Mouse (Mus musculus) thymus, postnatal 0 days (tissue): ENCODE measurements at regions not wholly inside any gene's neighbourhood (a gene's known extent, or its start where the extent isn't known, plus 50 kb on each side); places are given as distances from the start of the nearest gene placed in this dataset.
A peak's percentile ranks its signal among the peaks of the same experiment; 100 is the strongest.

Source experiments
- DNase-seq: peaks from one replicate; pipeline ENCODE4 v3.0.0-alpha.2; 2015; ENCODE audit warnings: low spot score

DNA sequence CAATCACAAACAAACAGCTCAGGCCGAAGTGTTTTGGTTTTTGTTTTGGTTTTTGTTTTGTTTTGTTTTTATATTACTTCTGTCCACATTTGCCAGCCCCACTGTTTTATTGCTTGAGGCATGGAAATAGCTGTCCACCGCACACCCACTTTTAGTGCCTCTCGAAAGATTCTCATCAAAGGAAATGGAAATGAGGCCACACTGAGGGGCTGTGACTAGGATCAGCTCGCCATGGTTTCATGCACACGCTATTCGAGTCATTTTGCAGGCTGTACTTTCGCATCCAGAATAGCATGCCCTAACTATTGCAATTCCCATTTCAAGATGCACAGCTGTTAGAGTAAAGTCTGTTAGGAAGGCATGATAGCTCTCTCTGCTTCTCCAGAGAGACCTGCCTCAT, 1543.4 kb upstream of the Tenm3 start:
- no peak for DNase-seq

GRCm38 (mm10) chr8:50383697-50384096, 1539.9 kb upstream of the Tenm3 start:
- DNase-seq = no peak

DNA sequence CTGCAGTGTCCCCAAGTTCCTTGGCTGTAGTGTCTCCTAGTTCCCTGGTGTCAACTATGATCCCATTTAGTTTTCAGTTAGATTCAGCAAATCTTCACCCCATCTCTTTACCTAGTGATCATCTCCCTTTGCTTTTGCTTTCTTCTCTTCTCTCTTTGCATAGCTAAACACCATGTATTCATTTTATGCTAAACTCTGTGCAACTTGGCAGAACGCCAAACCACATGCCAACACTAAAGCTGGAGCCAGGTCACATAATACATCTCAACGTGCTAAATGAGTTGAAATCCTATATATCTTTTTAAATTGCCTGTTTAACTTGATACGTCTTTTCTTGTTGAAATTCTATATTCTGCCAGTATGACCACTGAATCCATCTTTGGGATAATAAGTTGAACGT, 1536.0 kb upstream of the Tenm3 start:
- DNase-seq = no peak

GRCm38 (mm10) chr8:50373790-50374189, 1530.0 kb upstream of the Tenm3 start:
- DNase-seq = no peak

- no peak for DNase-seq
These were observed 1482.7 kb upstream of the Tenm3 start for GRCm38 (mm10) chr8:50326485-50326884.

- no peak for DNase-seq
These were observed 1477.7 kb upstream of the Tenm3 start for GRCm38 (mm10) chr8:50321356-50321963.

- DNase-seq = no peak
These were observed 1472.9 kb upstream of the Tenm3 start for GRCm38 (mm10) chr8:50316641-50317040.

- DNase-seq = no peak
These were observed 1466.6 kb upstream of the Tenm3 start for GRCm38 (mm10) chr8:50310308-50310707.

- DNase-seq = no peak
These were observed 1456.6 kb upstream of the Tenm3 start for GRCm38 (mm10) chr8:50300316-50300715.

DNA sequence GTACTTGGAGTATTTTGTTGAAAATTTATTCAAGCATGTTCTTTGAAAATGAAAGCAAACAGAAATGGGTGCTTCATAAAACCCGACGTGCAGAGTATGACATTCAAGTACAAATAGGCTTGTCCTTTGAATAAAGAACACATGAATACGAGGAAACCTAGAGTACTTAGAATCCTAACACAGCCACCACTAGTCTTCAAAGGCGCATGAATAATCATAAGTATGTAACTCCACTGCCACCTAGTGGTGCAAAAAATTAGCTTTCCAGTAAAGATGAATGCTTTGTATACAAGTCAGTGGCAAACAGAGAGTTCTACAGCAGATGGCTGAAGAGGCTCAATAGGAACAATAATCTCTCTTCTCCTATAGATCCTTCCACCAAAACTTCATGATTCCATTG, 1449.8 kb upstream of the Tenm3 start:
- peak; percentile 36 for DNase-seq

DNA sequence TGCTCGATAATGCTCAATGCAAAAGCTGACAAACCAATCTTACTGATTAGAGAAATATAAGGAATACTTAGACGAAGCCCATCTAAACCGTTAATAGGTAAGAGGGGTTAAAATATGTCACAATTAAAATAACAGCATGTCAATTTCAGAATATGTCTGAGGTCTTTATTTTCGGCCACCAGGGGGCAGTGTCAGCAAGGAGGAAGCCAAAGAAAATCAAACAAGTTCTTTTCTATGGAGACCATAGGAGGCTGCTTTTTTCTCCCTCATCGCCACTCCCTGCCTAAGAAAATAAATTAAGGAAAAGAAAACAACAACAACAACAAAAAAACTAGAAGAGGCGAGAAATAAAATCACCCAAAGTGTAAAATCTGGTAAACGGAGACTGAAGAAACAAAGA, 1448.4 kb upstream of the Tenm3 start:
- peak; percentile 20 for DNase-seq

- DNase-seq = no peak
These were observed 1432.6 kb upstream of the Tenm3 start for GRCm38 (mm10) chr8:50276346-50276745.

GRCm38 (mm10) chr8:50264757-50265156, 1421.0 kb upstream of the Tenm3 start:
- DNase-seq = no peak
